Mouse (Mus musculus): ENCODE measurements around the gene Qser1.
A peak's percentile ranks its signal among the peaks of the same experiment; 100 is the strongest.

Qser1 gene

DNA sequence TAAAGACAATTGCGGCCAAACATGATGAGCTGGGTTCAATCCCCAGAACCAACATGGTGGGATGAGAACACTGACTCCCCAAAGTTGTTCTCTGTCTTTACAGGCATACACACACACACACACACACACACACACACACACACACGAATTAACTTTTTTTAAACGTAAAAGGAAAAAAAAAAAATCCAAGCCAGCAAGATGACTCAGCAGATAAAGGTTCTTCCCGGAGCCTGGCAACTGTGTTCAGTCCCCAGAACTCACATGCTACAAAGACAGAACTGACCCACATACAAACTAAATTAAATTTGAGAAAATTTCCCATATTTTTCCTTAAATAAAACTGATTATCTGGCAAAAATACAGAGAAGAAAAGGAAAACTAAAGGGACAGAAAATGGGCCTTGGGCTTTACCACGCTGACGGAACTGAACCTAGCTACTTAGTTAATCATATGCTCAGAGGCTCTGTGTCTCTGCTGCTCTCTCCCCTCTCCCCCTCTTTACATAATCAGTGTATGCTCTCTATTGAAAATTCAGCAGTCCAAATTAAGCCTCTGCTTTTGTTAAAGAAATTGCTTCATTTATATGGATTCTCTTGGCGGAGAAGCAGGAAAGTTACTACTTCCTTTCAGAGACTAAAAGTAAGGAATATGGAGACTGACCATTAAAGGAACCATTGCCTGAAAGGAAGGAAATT is 83.9 kb downstream of the Qser1 start:
- DNase-seq (ENCODE audit: low spot score): no peak

- DNase-seq (ENCODE audit: low spot score): no peak
Measured at GRCm38 (mm10) chr2:104732033-104732444, 84.5 kb downstream of the Qser1 start.

DNA sequence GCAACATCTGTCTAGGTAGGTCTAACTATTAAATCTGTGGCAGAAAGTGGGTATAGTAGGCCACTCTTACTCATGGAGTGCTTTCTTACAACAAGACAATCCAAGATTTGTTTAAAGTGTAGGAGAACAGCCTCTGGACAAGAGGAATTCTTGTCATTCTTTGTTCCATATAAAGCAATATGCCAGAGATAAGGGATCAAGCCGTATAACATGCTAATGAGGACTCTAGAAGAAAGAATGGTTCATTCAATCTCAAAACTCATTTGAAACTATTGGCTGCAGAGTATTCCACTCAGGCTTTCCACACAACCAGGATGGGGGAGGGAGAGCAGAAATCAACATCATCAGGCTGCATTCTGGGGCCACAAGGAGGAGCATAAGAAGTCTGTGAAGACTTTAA is 89.2 kb downstream of the Qser1 start:
- no peak for DNase-seq (ENCODE audit: low spot score)

GRCm38 (mm10) chr2:104722021-104722420 is 94.5 kb downstream of the Qser1 start:
- no peak for DNase-seq (ENCODE audit: low spot score)

GRCm38 (mm10) chr2:104717827-104718226 is 98.7 kb downstream of the Qser1 start:
- DNase-seq (ENCODE audit: low spot score): no peak

GRCm38 (mm10) chr2:104717231-104717735 is 99.3 kb downstream of the Qser1 start:
- no peak for DNase-seq (ENCODE audit: low spot score)

DNA sequence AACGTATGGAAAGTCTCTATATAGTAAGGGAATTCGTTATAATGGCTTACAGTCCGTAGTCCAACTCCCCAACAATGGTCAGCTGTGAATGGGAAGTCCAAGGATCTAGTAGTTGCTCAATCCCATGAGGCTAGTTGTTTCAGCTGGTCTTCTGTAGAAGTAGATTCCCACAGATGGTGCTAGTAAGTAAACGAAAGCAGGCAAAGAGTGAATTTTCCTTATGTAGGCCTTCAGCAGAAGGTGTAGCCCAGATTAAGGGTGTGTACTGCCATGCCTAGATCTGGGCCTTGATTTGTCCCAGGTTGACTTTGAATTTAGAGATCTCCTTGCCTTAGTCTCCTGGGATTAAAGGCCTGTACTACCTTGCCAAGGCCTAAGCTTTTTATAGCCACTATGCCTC is 100.3 kb downstream of the Qser1 start, which contains the start of gene Pin1rt1:
Gene Pin1rt1 (minus strand): TSS at position 101 of the 400 bp plus-strand sequence.
- DNase-seq (ENCODE audit: low spot score): no peak

DNA sequence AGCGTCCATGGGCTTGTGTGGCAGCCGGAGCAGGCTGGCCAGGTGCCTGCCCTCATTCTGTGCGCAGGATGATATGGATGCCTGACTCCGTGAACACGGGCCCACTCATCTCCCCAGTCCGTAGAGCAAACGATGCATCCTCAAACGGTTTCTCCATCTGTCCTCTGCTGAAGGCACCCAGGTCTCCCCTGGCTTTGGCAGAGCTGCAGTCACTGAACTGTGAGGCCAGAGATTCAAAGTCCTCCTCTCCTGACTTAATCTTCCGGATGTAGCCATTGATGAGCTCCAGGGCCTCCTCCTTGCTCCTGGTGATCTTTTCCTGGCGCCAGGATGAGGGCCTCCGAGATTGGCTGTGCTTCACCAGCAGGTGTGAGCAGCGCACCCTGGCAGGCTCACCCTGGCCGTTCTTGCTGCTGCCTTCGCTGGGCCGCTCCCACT is 102.3 kb downstream of the Qser1 start:
- DNase-seq (ENCODE audit: low spot score): peak; percentile 11

DNA sequence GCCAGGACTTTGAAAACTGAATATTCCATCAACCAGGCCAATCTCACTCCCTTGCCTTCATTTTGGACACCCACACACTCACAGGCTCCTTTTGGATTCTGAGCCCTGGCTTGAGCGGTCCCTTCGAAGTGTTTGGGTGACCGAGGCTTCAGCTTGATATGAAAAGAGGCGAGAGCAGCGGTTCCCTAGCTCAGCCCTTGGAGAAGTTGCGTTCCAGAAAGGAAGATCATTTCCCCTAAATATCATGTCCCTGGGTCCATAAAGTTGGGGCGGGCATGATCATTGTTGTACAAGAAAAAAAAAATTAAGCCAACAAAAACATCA is 104.1 kb downstream of the Qser1 start:
- DNase-seq (ENCODE audit: low spot score): no peak

DNA sequence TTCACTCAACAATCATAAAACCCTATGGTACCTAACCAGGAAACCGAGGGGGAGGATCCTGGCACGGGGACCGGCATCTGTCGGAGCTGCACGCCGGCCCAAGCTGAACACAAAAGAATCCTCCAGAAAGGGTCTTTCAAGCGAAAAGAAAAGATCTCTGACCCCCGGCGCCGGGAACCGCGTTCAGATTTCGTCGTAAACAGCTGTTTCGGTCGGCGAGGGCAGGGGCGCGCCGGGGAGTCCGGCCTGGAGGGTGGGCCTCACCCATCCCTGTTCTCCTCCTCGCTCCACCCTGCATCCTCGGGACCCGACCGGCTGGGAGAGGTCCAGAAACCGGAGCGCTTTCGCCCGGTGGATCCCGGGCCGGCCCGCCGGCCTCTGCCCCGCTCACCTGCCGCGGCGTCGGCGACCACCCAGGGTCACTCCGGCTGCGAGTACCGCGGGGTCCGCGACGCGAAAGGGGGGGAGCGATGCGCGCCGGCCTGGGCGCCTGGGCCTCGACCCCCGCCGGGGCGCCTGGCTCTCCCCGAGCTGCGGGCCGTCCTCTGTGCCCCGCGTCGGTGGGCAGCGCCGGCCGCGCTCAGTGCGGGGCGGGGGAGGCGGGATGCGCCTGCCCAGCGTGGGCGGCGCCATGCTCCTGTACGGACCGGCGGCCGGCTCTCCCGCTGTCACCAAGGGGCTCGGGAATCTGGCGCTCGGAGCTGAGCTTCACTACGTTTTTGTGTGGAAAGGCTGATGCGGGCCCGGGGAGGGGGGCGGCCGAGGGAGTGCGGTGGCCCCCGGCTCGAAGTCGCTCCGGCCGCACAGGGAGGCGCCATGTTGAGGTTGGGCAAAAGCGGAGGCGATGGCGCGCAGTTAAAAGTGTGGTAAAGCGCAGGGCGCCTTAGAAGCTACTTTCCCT is 104.7 kb downstream of the Qser1 start, which contains the start of gene Tcp11l1:
Gene Tcp11l1 (minus strand): TSS at position 585 of the 901 bp plus-strand sequence.
- peak; percentile 78 for DNase-seq (ENCODE audit: low spot score)

GRCm38 (mm10) chr2:104710670-104711370 is 105.7 kb downstream of the Qser1 start:
- DNase-seq (ENCODE audit: low spot score): peak; percentile 18

DNA sequence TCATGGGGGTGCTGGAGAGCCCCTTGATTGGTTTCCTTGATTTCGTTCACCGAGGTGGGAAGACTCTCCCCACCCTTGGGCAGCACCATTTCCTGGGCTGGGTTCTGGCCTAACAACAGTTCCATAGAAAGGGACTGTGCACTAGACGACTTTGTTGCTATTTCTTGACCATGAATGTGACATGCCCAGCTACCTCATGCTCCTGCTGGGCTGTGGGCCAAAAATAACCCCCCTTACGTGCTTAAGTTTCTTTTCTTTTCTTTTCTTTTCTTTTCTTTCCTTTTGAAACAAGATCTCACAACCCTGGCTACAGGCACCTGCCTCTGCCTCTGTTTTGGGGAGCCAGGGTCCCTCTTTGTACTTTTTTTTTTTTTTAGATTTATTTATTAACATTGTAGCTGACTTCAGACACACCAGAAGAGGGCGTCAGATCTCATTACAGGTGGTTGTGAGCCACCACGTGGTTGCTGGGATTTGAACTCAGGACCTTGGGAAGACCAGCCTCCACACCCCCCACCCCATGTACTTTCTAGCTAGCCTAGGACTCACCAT is 106.7 kb downstream of the Qser1 start:
- no peak for DNase-seq (ENCODE audit: low spot score)

Data from embryo, embryonic 10 days (tissue).